Mouse (Mus musculus) bone marrow macrophage, adult 2 months (primary cell): ENCODE results near the gene Cxxc4.

Experiments used
- CTCF ChIP-seq: IDR thresholded peaks from 2 replicates; pipeline ENCODE4 v1.5.1; 2012; ENCODE audit warnings: low read depth, mild to moderate bottlenecking, low read length, moderate library complexity
- POLR2A ChIP-seq: IDR thresholded peaks from 2 replicates; pipeline ENCODE4 v1.6.1; 2012; ENCODE audit warnings: mild to moderate bottlenecking, low read depth, low read length, borderline replicate concordance

DNA sequence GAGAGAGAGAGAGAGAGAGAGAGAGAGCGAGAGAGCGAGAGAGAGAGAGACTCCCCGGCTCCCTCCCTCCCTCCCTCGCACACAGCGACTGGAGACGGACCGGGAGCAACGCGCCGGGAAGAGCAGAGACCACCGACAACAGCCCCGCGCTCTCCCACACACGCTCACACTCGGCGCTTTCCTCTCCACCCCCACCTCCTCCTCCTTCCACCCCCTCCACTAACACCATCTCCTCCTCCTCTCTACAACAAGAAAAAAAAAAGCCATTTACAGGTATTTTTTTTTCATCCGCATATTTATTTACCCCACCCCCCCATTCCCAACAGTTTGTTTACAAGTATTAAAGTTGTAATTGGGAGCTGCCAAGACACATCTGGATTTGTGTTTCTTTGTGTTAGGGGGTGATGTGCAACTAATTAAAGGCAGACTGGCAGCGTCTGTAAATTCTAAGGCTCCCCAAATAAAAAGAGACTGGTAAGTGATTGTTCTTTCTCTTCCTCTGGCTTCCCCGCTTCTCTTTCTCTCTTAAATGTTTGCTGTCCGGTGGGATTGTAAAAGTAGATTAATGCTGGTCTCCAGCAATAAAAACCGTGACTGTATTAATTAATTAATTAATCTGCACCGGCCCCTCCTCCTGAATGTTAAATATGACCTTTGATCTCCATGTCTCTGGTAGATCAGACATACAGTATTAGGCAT lies at the start of gene Cxxc4:
- TF ChIP-seq CTCF: no peak
- TF ChIP-seq POLR2A: no peak
